Mouse (Mus musculus) lung, adult 18-20 months (tissue): ENCODE measurements around the gene Adpgk.
A peak's percentile ranks its signal among the peaks of the same experiment; 100 is the strongest.

Source experiments
- DNase-seq, 2 experiments: peaks; one replicate each; pipeline ENCODE4 v3.0.0; 2022; ENCODE audit warnings: mixed read lengths in 2 of 2

Adpgk gene

GRCm38 (mm10) chr9:59290957-59291687 lies at the start of gene Adpgk:
TSS of gene Adpgk (plus strand) at chr9:59291558.
- DNase-seq, result peak; percentile 98 to 99

DNA sequence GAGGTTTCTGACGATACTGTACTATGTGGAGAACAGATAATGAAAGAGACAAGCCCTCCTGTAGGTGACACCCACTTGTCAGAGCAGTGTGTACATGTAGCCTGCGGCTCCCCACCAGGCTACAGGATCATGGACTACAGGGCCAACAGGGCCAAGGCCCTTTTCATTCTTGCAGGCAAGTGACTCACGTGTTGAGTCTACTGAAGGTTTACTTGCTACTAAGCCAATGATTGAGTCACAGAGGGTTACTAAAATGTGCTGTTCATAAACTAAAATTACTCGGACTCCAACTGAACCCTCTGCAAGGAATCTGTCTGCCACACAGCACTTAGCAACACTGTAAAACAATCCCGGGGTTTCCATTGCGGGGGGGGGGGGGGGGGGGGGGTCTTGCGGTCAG lies 46.2 kb upstream of the Adpgk start:
- no peak for DNase-seq

GRCm38 (mm10) chr9:59246456-59247029 lies 44.8 kb upstream of the Adpgk start:
- no peak for DNase-seq

DNA sequence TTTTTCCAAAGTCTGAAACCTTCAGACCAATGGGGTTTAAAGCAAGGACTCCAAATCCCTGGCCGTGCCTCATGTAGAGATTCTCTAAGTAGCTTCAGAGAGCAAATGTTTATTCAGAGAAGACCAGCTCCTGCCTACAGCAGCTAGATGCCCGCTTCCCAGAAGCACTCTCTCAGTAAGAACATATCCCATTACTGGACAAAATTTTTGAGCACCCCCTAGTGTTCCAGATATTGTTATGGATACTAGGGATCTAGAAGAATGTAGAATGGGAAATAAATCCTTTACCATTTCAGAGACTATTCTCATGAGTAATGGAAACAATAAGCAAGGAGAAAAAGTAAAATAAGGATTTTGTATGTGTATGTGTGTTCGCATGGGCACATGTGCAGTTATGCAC lies 42.0 kb upstream of the Adpgk start:
- DNase-seq, result no peak

- no peak for DNase-seq
Measured at GRCm38 (mm10) chr9:59250272-59250671, 41.1 kb upstream of the Adpgk start.

DNA sequence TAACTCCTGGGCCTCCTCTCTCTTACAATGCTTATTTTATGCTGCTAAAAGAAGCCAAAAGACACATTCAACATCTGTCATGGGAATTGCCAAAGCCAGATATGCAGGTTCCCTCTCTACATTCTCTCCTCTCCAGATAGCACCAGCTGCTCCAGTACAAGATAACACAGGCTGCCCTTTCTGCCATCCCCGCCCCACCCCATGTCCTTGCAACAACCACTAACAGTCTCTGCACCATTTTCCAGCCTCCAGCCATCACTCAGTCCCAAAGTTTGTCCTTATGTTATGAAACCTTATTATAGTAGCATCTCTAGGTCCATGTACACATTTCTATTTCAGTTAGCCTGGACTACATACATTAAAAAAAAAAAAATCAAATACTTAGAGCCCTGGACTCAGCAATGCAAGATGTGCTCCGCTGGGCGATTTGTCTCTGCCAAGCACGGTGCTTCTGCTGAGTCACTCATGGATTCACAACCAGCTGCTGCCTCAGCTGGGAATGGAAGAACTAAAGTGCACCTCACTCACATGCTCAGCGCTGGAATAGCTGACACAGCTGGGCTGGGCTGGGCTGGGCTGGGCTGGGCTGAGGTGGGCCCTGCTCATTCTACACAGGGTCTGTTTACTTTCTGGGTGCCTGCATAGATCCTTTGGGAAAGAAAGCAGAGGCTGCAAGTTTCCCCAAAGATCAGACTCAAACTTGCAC lies 36.5 kb upstream of the Adpgk start:
- no peak for DNase-seq

- DNase-seq, result no peak
Measured at GRCm38 (mm10) chr9:59259806-59260454, 31.4 kb upstream of the Adpgk start.

- DNase-seq, result peak in 1 of 2 experiments; percentile 22
Measured at GRCm38 (mm10) chr9:59266332-59266731, 25.0 kb upstream of the Adpgk start.

- DNase-seq, result peak; percentile 37 to 69
Measured at GRCm38 (mm10) chr9:59269728-59270127, 21.6 kb upstream of the Adpgk start.

- no peak for DNase-seq
Measured at GRCm38 (mm10) chr9:59271081-59271480, 20.3 kb upstream of the Adpgk start.

DNA sequence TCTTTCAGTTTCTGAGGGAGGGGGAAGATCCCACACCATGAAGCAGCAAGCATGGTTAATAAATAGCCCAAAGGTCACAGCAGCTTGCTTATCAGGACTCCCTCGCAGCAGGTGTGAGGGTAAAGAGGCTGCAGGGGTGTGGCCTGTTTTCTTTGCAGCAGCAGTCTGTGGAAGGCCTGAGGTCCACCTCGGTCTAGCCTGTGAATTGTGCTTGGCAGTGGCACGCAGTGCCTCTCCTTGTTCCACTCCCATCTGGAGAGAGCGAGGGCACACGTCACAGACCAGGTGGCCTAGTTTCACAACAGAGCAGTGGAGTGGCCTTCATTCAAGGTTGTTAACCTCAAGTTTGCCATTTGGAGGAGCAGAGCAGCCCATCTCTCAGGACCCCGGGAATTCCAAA lies 19.6 kb upstream of the Adpgk start:
- peak; percentile 84 to 91 for DNase-seq

- no peak for DNase-seq
Measured at GRCm38 (mm10) chr9:59273199-59273598, 18.2 kb upstream of the Adpgk start.

- no peak for DNase-seq
Measured at GRCm38 (mm10) chr9:59274846-59275455, 16.4 kb upstream of the Adpgk start.

DNA sequence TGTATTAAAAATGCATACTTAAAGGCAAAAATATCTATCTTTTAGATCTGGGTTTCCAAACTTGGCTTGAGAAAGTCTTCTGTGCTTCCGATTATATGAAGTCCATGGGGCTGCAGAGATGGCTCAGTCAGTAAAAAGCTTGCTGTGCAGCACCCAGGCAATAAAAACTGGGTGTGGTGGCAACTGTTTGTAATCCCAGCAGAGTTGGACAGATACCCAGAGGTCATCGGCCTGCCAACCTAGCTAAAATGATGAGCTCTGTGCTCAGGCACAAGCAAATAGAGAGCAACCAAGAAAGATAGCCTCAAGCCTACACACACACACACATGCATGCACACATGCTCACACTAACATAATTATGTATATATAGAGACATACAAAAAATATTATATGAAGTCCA lies 13.2 kb upstream of the Adpgk start:
- no peak for DNase-seq

DNA sequence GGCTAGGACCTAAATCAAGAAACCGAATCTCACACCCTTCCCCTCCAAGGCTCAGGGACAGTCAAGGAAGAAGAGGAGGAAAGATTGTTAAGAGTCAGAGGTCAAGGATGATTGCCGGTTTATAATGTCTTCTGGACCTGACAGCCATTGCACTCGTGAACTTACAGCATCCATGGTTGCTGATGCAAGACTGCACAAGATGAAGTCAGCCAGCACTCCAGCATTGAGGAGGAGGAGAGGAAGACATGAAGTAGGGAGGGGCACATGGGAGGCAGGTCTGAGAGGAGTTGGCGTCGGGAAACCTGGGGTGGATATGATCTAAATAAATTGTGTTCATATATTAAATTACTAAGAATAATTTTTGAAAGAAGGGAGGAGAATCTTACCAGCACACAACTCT lies 12.7 kb upstream of the Adpgk start:
- DNase-seq, result no peak

GRCm38 (mm10) chr9:59280888-59281287 lies 10.5 kb upstream of the Adpgk start:
- DNase-seq, result no peak

GRCm38 (mm10) chr9:59281871-59282682 lies 9.3 kb upstream of the Adpgk start:
- peak; percentile 55 to 80 for DNase-seq

- no peak for DNase-seq
Measured at GRCm38 (mm10) chr9:59282683-59282986, 8.7 kb upstream of the Adpgk start.

GRCm38 (mm10) chr9:59285614-59286013 lies 5.7 kb upstream of the Adpgk start:
- no peak for DNase-seq

GRCm38 (mm10) chr9:59288058-59288457 lies 3.3 kb upstream of the Adpgk start:
- DNase-seq, result no peak

- DNase-seq, result no peak
Measured at GRCm38 (mm10) chr9:59288685-59289410, 2.5 kb upstream of the Adpgk start.
